Mouse (Mus musculus): ENCODE data around the gene Klc3.

GRCm38 (mm10) chr7:19443344-19443743 lies 39.4 kb upstream of the Klc3 start:
- peak; percentile 70 for TF ChIP-seq CTCF (IDR thresholded peaks at IDR 0.05; ENCODE audit: insufficient read depth, low read length)
- TF ChIP-seq POLR2A (IDR thresholded peaks at IDR 0.05; ENCODE audit: borderline replicate concordance, extremely low read depth, low read depth, low read length): no peak
